Mouse (Mus musculus) liver, adult (tissue): ENCODE measurements around the gene Hint3.

ENCODE experiments used
- GATA4 ChIP-seq: IDR thresholded peaks from 2 replicates; pipeline ENCODE4 v1.6.1; 2014; ENCODE audit warnings: mild to moderate bottlenecking, low read length; ENCODE audit not compliant: insufficient replicate concordance

Hint3 gene

GRCm38 (mm10) chr10:30629513-30629912, at the start of gene Hint3:
Gene Hint3, minus strand, starts transcription at chr10:30629632.
- TF ChIP-seq GATA4, result no peak

GRCm38 (mm10) chr10:30678051-30678450, 48.6 kb upstream of the Hint3 start:
- no peak for TF ChIP-seq GATA4

DNA sequence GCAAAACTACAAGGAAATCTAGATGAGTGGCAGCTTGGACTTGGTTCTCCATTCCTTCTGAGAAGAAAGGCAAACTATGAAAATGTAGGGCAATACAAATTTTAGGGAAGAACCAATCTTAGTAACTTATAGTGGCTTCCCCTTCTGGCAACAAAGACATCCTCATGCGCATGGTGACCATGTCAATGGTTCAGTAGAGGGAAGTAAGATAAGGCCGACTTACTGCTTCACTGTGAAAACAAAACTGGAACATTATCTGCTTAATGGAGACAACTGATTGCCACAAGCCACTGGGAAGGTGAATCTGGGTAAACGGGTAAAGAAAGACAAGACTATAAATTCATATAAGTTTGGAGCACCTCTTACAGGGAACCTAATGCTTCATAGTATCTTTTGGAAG, 45.4 kb upstream of the Hint3 start:
- no peak for TF ChIP-seq GATA4

- no peak for TF ChIP-seq GATA4
Measured at GRCm38 (mm10) chr10:30666580-30666979, 37.1 kb upstream of the Hint3 start.

DNA sequence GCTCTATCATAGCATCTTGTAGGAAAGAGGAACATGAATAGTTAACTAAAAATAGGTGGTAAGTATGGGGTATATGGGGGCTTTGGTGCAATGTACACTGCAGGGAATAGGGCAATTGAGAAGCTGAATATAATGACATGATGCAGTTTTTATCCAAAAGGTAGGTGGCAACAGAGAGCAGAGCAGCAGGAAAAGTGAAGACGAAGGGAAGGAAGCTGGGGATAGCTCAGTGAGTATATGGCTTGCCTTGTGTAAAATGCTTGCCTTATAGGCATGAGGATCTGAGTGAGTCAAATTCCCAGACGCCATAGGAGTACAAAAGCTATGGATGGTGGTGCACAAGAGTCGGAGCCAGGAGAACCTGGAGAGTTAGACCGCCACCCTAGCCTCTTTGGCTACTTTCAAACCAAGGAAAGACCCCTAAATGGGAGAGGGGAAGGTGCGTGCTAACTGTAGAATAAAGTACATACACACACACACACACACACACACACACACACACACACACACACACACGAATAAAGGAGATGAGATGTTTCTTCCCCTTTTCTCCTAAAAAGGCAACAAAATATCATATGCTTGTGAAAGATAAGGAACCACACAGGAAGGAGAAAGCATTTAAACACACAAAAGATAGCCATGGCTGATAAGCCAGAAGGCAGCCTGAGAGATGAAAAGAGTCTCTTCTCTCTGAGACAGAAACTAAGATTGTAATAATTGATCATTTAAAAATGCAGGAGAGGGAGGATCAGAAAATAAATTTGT, 31.3 kb upstream of the Hint3 start:
- TF ChIP-seq GATA4, result no peak

GRCm38 (mm10) chr10:30655655-30656054, 26.2 kb upstream of the Hint3 start:
- no peak for TF ChIP-seq GATA4

DNA sequence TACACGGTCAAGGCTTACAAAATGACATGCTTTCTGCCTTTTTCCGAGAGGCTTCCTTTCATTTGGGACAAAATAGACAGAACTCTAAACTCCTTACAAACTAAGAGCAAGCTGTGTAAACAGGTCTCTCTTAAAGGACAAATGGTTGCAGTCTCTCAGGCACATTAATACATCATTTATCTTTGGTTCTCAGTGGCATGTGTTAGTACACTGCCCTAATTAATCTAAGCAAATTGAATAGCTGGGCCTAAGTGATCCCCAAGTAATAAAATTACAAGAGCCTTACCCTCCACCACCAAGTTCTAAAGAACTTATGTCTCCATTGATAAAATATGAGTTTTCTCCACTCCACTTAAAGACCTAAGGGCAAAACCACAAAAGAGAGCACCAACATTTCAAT, 18.2 kb upstream of the Hint3 start:
- no peak for TF ChIP-seq GATA4

DNA sequence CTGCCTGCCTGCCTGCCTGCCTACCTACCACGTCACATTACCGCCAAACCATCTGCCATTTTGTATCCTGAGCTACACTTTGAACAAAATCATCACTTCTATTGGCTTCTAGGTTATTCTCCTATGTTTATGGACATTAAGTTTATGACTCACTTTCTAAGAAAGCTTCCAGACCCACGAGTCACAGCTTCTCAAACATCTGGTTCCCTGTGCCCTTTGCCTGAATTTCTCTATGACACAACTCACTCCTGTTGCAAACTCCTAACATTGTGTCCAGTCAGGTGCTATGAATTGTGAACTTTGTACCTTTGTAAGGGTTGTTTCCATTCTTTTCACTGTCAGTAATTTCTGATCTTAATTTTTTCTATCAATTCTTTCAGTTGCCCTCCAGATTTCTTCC, 8.8 kb upstream of the Hint3 start:
- no peak for TF ChIP-seq GATA4

GRCm38 (mm10) chr10:30632718-30633117, 3.3 kb upstream of the Hint3 start:
- no peak for TF ChIP-seq GATA4

GRCm38 (mm10) chr10:30629977-30630376, 545 bp upstream of the Hint3 start:
- TF ChIP-seq GATA4, result no peak

DNA sequence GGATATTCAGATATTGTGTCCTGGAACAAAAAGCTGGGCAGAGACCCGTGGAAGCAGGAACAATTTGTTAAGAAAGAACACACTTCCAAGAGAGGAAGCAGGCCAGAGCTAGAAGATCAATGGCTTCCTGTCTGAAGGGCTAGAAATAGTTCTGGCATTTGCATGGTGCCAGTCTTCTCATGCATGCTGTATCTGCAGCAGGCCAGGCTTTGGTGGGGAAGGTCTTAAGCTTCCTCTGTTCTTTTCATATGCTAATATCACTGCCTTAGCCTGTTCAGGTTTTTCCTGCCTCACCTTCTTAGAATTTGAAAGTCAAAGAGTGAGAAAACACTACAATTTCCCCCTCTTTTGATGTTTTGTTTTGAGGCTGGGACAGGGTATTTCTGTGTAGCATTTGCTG, 1.9 kb downstream of the Hint3 start:
- TF ChIP-seq GATA4, result no peak

DNA sequence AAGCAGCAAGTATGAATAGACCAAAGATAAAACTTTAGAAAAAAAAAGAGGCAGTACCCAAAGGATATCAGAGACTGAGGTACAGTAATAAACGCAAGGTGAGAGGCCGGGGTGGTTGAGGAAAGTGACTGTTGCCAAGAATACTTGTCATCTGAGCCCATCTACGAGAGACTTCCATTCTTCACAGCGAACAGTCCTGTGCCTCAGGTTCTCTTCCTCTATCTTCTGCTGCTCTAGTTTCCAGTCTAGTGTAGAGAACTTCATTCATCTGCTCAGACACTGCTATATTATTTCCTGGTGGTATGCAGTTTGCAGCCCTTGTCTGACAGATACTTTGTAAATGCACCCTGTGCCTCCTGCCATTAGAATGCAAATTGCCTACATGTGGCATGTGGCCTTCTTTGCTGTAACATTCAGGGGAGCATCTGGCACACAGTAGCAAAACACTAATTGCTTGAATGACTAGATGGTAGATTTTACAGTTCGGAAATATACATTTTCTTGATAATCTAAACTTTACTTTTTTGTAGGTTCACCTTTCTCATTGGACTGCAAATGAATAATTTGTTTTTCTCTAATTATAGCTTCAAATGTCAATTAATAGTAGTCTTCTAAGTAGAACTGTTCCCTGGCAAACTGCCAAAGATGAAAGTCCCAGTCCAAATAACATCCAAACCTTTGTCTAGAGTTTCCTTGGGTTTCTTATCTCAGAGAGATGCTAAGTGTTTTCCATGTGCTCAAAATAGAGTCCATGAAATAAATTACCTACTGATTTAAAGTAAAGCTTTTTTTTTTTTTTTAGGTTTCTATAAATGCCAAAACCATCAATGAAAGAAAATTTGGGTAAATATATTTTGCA, 5.0 kb downstream of the Hint3 start:
- TF ChIP-seq GATA4, result no peak

- TF ChIP-seq GATA4, result no peak
Measured at GRCm38 (mm10) chr10:30622928-30623327, 6.5 kb downstream of the Hint3 start.

DNA sequence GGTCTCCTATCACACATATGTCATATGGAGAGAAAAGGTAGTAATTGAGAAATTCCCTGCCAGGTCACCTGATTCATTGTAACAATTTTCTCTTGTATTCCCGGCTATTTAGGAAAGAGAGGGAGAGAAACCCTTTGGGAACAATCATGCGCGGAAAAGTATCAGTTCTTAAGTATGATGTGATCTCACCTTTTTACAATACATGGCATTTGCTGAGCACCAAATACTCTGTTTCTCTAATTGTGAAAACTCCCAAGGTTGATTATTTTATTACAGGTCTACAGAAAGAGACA, 10.6 kb downstream of the Hint3 start:
- TF ChIP-seq GATA4, result no peak

DNA sequence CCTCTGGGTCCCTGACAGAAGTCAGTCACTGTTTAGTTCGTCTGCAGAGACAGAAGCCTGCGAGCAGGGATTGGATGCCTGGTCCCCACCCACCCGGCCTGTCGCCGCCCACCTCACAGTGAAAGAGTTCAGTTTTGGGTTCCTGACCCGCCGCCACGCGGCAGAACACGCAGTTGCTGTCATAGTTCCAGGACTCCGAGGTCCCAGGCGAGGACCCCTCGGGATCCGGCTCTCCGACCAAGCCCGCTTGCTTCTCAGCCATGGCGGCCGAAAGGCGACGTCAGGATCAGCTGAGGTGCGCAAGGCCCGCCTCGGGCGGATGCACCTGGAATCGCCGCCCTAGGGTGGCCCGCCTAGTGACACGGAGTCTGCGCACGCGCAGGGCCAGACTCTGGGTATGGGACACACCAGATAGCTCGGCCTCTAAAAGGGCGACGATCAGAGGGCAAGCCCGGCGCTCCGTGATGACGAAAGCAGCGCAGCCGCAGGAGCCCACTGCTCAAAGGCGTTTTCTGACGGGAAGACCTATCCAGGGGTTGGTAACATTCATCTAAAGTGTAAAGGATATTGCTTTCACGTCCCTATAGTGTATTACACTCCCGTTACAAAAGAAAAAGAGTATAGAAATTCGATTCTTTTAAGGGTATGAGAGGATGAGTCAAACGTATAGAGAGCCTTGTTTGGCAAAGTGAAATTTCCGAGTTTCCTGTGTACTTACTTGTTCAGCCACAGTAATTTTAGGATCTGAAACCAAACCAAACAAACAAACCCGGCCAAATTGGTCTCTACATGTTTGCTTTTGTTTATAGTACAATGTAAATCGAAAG, 11.1 kb downstream of the Hint3 start:
- TF ChIP-seq GATA4, result peak; percentile 92; the same call in 1 of the 2 replicates

- TF ChIP-seq GATA4, result no peak
Measured at GRCm38 (mm10) chr10:30613039-30613438, 16.4 kb downstream of the Hint3 start.
